Mouse (Mus musculus) lung, adult 2 months (tissue): Measurements from ENCODE around the gene Sdsl.

ENCODE experiments used
- CTCF ChIP-seq: fragments of 200-500 bp; IDR thresholded peaks from 2 replicates; pipeline ENCODE4 v1.5.1; 2011; ENCODE audit warnings: mild to moderate bottlenecking, low read length, control low read depth; ENCODE audit not compliant: insufficient read depth
- POLR2A ChIP-seq: fragments of 200-500 bp; IDR thresholded peaks from 2 replicates; pipeline ENCODE4 v1.6.1; 2011; ENCODE audit warnings: low read depth, mild to moderate bottlenecking, control low read depth, low read length, borderline replicate concordance; ENCODE audit errors: extremely low read depth

DNA sequence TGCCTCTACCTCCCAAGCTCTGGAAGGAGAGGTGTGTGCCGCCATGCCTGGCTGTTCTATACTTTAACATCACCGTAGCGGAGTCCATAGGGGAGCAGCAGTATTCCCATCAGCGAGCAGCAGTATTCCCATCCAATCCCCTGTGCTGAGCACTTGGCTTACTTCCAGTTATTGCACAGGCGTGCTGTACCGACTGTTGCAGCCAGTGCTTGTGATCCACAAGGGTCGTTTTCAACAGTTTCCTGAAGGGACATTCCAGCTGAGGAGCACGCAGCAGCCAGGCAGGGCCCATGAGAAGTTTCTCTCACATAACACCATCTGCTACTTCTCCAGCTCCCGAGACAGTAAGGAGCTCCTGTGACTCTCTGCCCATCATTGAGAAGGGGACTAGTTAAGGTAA is 33.9 kb upstream of the Sdsl start:
- no peak for TF ChIP-seq CTCF
- no peak for TF ChIP-seq POLR2A
